Mouse (Mus musculus) midbrain, embryonic 13.5 days (tissue): ENCODE measurements around the gene Fbxo21. TPM values are rescaled to one million over a fixed set of nuclear protein-coding genes. Genes with fewer than 3 reads are reported as not detected.
A peak's percentile ranks its signal among the peaks of the same experiment; 100 is the strongest.

ENCODE experiments used
- ATAC-seq: fragments of 200-750 bp; cut with Nextera tagmentation; 2 replicates; pipeline ENCODE4 v1.8.0; 2017; ENCODE audit warnings: mild to moderate bottlenecking, moderate TSS enrichment, moderate library complexity
- H3K27ac ChIP-seq: fragments of 300-500 bp; sonication (generic); 2 replicates; pipeline ENCODE4 v1.5.1; 2015; ENCODE audit warnings: inconsistent platforms, mild to moderate bottlenecking, moderate library complexity
- H3K27me3 ChIP-seq: fragments of 300-500 bp; sonication (generic); 2 replicates; pipeline ENCODE4 v1.6.1; 2015; ENCODE audit warnings: mild to moderate bottlenecking, inconsistent platforms
- H3K36me3 ChIP-seq: fragments of 300-500 bp; sonication (generic); 2 replicates; pipeline ENCODE4 v1.6.1; 2015; ENCODE audit warnings: mild to moderate bottlenecking, inconsistent platforms
- H3K4me1 ChIP-seq: fragments of 300-500 bp; sonication (generic); replicated peaks from 2 replicates; pipeline ENCODE4 v1.6.1; 2015; ENCODE audit warnings: inconsistent platforms
- H3K4me2 ChIP-seq: fragments of 300-500 bp; sonication (generic); replicated peaks from 2 replicates; pipeline ENCODE4 v1.6.1; 2015; ENCODE audit warnings: moderate library complexity, mild to moderate bottlenecking, inconsistent platforms
- H3K4me3 ChIP-seq: fragments of 300-500 bp; sonication (generic); replicated peaks from 2 replicates; pipeline ENCODE4 v1.5.1; 2015; ENCODE audit warnings: mild to moderate bottlenecking, inconsistent platforms
- H3K9ac ChIP-seq: fragments of 300-500 bp; sonication (generic); replicated peaks from 2 replicates; pipeline ENCODE4 v1.6.1; 2015; ENCODE audit warnings: mild to moderate bottlenecking, inconsistent platforms
- H3K9me3 ChIP-seq: fragments of 300-500 bp; sonication (generic); 2 replicates; pipeline ENCODE4 v1.6.1; 2016; ENCODE audit warnings: mild to moderate bottlenecking, inconsistent platforms
- whole genome bisulfite sequencing: fragments of 180-500 bp; shearing (Covaris S2); methylation state at CpG from one replicate; pipeline ENCODE4 v1.1.7; 2015; 5-methylcytosine and 5-hydroxymethylcytosine counted together
- polyA plus RNA-seq: library from polyadenylated mRNA; unstranded; fragments of >200 nt; fragmentation: Nextera tagmentation; extraction: Ambion mirVana; gene quantifications from 2 replicates; pipeline ENCODE4 v1.2.1, GENCODE M21; 2015

Fbxo21 gene
- polyA plus RNA-seq, 1 experiment from 2014 or later, result 152 TPM

DNA sequence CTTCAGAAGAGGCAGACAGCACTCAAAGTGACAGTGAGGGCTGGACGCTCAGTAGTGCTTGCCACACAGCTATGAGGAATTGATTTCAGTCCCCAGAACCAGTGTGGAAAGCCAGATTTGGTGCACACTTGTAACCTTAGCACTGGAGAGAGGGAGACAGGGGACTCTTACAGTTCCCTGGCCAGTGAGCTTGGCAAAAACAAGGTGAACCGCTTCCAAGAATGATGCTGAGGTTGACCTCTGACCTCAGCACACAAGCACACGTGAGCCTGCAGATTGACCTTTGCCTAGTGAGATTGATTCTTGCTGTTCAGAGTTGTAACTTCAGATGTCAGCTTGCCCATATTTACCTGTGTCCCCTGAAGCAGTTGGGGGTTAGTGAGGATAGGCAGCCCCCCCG, 9.8 kb downstream of the Fbxo21 start:
- no peaks in the 10 kb centered on the region for H3K27me3 ChIP-seq
- peaks cover 100% of the 10 kb centered on the region for H3K36me3 ChIP-seq
- H3K27ac ChIP-seq, result no peak overlapping the region
- no peaks in the 10 kb centered on the region for H3K9me3 ChIP-seq
- WGBS, result 74% methylated on average over 4 of the region's 4 CpGs
- H3K9ac ChIP-seq, result no peak overlapping the region
- no peak overlapping the region for H3K4me2 ChIP-seq
- no peak overlapping the region for H3K4me3 ChIP-seq
- no peak for ATAC-seq
- peaks cover 10% of the 10 kb centered on the region for H3K4me1 ChIP-seq

DNA sequence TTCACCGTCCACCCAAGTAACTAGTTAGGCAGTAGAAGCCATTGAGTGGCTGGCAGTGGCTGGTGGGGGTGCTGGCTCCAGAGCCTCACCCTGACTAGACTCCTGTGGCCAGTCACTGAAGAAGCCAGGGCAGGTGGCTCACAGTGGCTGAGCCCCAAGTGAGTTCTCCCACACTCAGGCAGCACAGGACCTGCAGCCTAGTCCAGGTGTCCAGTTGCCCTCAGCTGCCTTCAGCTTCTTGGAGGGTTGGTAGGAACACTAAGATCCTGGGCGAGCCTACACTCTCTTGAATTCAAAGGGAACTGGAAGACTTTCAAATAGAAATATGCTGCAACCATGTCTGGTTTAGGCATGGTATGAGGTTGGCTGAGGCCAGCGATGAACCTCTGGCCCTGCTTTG, 11.4 kb downstream of the Fbxo21 start:
- H3K27ac ChIP-seq, result no peak overlapping the region
- no peaks in the 10 kb centered on the region for H3K27me3 ChIP-seq
- WGBS, result 96% methylated on average over 3 of the region's 3 CpGs
- peaks cover 10% of the 10 kb centered on the region for H3K4me1 ChIP-seq
- no peak overlapping the region for H3K4me2 ChIP-seq
- no peak for ATAC-seq
- no peak overlapping the region for H3K4me3 ChIP-seq
- H3K36me3 ChIP-seq, result peaks cover 100% of the 10 kb centered on the region
- H3K9me3 ChIP-seq, result no peaks in the 10 kb centered on the region
- H3K9ac ChIP-seq, result no peak overlapping the region

DNA sequence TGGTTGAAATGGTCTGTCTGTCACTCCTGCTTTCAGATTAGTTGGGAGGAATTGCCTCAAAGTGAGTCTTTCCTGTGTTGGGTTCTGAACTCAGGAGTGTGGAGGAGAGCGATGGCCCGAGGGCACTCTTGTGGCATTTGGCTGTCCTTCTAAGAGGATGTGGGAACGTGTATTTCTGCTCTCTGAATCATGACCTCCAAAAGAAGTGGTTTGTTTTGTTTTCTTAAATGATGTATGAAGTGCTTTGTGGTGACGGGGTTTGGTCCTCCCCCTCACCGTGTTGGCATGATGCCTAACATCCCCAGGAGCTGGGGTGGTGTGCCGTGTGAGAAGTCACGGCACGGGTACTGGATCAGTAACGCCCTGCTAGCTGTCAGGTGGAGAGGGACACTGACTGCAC, 11.8 kb downstream of the Fbxo21 start:
- no peak overlapping the region for H3K27ac ChIP-seq
- no peak overlapping the region for H3K4me2 ChIP-seq
- H3K4me3 ChIP-seq, result no peak overlapping the region
- 92% methylated on average over 9 of the region's 9 CpGs for WGBS
- no peaks in the 10 kb centered on the region for H3K27me3 ChIP-seq
- H3K36me3 ChIP-seq, result peaks cover 100% of the 10 kb centered on the region
- ATAC-seq, result no peak
- no peak overlapping the region for H3K9ac ChIP-seq
- H3K4me1 ChIP-seq, result peaks cover 8% of the 10 kb centered on the region
- no peaks in the 10 kb centered on the region for H3K9me3 ChIP-seq

DNA sequence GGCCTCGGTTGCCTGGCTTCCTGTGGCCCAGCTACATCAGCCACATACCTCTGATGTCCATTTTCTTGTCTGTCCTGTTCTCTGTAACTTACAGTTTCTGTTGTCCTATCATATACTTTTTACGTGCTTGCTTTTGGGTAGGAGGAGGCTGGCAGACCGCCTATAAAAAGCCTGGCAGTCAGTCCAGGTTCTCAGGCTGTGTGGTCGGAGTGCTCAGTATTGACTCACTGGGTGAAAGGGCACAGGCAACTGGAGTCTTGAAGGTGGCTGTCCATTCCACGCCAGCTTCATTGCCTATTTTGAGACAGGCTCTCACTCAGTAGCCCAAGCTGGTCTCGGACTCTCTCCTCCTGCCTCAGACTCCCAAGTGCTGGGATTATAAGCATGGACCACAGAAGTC, 13.2 kb downstream of the Fbxo21 start:
- Histone ChIP-seq H3K36me3 (peaks cover 100% of the 10 kb centered on the region), H3K4me3 (no peak overlapping the region), H3K4me1 (no peaks in the 10 kb centered on the region), H3K27me3 (no peaks in the 10 kb centered on the region), H3K9ac (no peak overlapping the region), H3K27ac (no peak overlapping the region), H3K9me3 (no peaks in the 10 kb centered on the region), H3K4me2 (no peak overlapping the region)
- no peak for ATAC-seq
- WGBS, result 91% methylated on average over 6 of the region's 6 CpGs

DNA sequence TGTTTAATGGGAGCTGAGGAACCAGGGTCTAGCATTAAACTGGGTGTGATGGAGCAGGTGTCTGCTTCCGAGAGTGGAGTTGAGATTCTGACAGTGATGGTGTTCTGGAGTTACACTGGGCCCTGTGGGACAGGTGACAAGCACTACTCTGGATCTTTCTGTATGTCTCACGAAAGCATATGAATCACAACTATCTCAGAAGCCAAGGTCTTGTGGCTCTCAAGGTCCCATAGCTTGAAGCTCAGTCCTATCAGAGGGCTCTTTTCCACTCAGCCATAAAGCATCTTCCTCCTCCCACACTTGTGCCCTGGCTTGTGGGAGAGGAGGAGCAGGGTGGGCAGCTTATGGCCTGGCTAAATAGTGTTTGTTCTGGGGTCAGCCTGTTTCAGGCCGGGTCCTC, 14.4 kb downstream of the Fbxo21 start:
- H3K4me3 ChIP-seq, result no peak overlapping the region
- no peak for ATAC-seq
- no peak overlapping the region for H3K27ac ChIP-seq
- no peaks in the 10 kb centered on the region for H3K27me3 ChIP-seq
- no peak overlapping the region for H3K9ac ChIP-seq
- H3K4me1 ChIP-seq, result no peaks in the 10 kb centered on the region
- H3K36me3 ChIP-seq, result peaks cover 100% of the 10 kb centered on the region
- WGBS, result 85% methylated on average over 3 of the region's 3 CpGs
- no peaks in the 10 kb centered on the region for H3K9me3 ChIP-seq
- H3K4me2 ChIP-seq, result no peak overlapping the region

DNA sequence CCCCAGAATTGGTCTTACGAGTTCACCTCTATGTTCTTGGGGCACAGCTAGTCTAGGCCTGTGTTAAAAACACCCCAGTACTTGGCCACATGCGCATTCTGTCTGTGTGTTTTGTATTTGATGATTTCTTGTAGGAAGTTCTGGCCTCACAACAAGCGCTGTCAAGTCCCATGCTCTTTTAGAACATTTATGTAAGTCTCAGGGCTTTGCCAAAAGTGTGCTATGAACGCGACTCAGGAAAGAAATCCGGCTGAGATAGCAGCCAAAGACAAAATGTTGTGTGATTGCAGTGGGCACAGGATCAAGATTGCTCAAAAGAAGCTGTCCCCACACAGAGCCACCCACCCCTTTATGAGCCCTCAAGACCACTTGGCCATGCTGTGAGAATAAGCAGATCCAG, 17.0 kb downstream of the Fbxo21 start:
- ATAC-seq, result no peak
- no peak overlapping the region for H3K27ac ChIP-seq

DNA sequence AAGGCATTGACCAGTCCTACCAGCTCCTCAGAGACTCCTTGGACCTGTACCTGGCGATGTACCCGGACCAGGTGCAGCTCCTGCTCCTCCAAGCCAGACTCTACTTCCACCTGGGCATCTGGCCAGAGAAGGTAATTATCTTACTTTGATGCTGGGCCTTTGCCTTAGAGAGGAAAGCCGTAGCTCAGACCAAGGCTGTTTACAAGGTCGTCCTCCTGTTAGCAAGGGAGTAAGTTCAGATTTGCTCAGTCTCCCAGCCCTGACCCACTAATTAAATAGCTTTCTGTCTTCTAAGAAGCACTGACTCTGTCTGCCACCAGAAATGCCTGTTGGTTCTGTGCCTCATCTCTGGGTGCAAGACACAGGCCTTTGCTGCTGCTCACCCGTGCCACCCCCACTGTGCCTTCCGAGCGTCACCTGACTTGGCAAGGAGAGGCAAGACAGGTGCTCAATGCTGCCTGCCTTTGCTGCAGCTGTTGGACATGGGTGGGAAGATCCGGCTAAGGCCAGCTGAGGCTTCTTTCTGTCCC, 18.9 kb downstream of the Fbxo21 start:
- Histone ChIP-seq H3K27me3 (no peaks in the 10 kb centered on the region), H3K27ac (no peak overlapping the region), H3K9me3 (no peaks in the 10 kb centered on the region), H3K9ac (no peak overlapping the region), H3K4me2 (no peak overlapping the region), H3K4me3 (no peak overlapping the region), H3K4me1 (no peaks in the 10 kb centered on the region), H3K36me3 (peaks cover 99% of the 10 kb centered on the region)
- 95% methylated on average over 8 of the region's 8 CpGs for WGBS
- ATAC-seq, result no peak

More for the DNA sequence above, 17.0 kb downstream of the Fbxo21 start:
- Histone ChIP-seq H3K9me3 (no peaks in the 10 kb centered on the region), H3K27me3 (no peaks in the 10 kb centered on the region), H3K4me3 (no peak overlapping the region), H3K36me3 (peaks cover 99% of the 10 kb centered on the region), H3K4me2 (no peak overlapping the region), H3K4me1 (no peaks in the 10 kb centered on the region), H3K9ac (no peak overlapping the region)
- 96% methylated on average over 6 of the region's 6 CpGs for WGBS

DNA sequence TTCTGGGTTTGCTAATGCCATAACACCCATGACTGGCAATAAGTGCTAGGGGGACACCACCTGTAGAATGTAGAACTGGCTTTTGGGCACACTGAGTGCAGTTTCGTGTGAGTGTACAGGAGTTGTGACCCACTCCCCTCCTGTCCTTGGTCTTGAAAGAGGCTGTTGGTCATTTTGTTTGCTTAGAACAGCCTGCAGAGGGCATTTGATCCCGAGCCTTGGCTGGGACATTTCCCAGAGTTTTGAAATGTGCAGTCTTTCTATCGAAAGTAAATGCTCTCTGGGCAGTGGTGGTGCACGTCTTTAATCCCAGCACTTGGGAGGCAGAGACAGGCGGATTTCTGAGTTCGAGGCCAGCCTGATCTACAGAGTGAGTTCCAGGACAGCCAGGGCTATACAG, 19.4 kb downstream of the Fbxo21 start:
- 90% methylated on average over 6 of the region's 6 CpGs for WGBS
- Histone ChIP-seq H3K36me3 (peaks cover 99% of the 10 kb centered on the region), H3K27ac (no peak overlapping the region), H3K9ac (no peak overlapping the region), H3K9me3 (no peaks in the 10 kb centered on the region), H3K4me2 (no peak overlapping the region), H3K4me3 (no peak overlapping the region), H3K4me1 (no peaks in the 10 kb centered on the region), H3K27me3 (no peaks in the 10 kb centered on the region)
- no peak for ATAC-seq

DNA sequence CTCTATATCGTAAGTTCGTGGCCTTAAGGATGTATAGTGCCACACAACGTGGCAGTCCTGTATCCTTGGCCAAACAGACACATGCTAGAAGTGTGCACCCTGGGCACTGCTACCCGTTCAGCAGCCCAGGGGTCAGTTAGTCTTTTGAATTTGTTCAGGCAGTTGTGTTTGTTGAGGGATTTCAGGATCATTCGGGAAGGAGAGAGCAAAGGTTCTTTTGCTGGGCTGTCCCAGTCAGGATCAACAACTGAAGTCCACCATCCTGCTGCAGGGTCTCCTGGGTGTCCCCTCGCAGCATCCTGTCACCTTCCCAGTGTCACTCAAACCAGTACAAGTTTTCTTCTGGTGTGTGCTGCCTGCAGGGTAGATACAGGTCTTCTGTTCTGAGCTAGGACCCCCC, 20.1 kb downstream of the Fbxo21 start:
- no peak for ATAC-seq
- peaks cover 99% of the 10 kb centered on the region for H3K36me3 ChIP-seq
- H3K27ac ChIP-seq, result no peak overlapping the region
- H3K4me1 ChIP-seq, result no peaks in the 10 kb centered on the region
- no peak overlapping the region for H3K4me3 ChIP-seq
- no peak overlapping the region for H3K4me2 ChIP-seq
- H3K27me3 ChIP-seq, result no peaks in the 10 kb centered on the region
- H3K9ac ChIP-seq, result no peak overlapping the region
- WGBS, result 82% methylated on average over 6 of the region's 6 CpGs
- no peaks in the 10 kb centered on the region for H3K9me3 ChIP-seq

DNA sequence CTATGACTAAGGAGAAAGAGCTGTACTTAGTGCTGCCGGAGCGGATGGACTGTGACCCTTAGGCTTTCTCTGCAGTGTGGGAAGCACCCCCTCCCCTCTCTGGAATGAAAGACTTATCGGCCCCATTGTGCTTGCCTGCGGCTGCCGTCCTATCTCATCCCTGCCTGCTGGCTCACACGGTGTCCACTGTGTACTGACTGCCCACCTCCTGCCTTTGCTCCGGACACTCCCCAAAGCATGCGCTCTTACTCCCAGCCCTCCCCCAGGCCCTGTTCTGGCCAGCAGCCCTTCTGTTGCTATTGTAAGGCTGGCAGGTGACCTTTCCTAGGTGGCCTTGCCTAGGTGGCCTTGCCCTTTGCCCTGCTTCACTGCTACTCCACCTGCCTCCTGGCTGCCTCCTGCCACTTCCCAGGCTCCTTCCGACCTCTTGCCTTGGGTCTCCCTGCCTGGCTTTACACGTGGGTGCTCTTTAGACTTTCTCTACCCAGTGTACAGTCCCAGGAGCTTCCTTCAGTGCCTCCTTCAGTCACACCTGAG, 21.0 kb downstream of the Fbxo21 start:
- H3K27me3 ChIP-seq, result no peaks in the 10 kb centered on the region
- WGBS, result 49% methylated on average over 10 of the region's 10 CpGs
- no peak overlapping the region for H3K27ac ChIP-seq
- no peak for ATAC-seq
- H3K9ac ChIP-seq, result no peak overlapping the region
- no peaks in the 10 kb centered on the region for H3K9me3 ChIP-seq
- H3K4me3 ChIP-seq, result no peak overlapping the region
- peaks cover 99% of the 10 kb centered on the region for H3K36me3 ChIP-seq
- H3K4me2 ChIP-seq, result no peak overlapping the region
- no peaks in the 10 kb centered on the region for H3K4me1 ChIP-seq

DNA sequence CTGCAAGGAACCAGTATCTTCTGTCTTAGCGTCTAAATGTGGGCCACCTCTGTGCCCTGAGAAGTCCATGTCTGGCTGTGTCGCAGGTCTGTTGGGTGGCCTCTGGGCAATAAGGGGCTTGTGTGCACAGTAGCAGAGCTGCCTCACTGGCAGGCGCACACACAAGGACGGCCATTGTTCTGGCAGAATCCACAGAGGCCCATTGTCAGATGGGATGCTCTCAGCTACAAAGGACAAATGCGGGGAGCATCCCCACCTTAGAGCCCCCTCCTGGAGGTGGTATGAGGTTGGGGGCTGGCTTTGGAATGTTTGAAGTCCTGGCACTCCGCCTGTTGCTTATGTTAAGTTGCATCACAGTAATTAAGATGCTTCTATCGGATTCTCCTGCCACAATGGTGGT, 22.5 kb downstream of the Fbxo21 start:
- Histone ChIP-seq H3K4me2 (no peak overlapping the region), H3K27me3 (no peaks in the 10 kb centered on the region), H3K36me3 (peaks cover 99% of the 10 kb centered on the region), H3K4me3 (no peak overlapping the region), H3K27ac (no peak overlapping the region), H3K4me1 (no peaks in the 10 kb centered on the region), H3K9me3 (no peaks in the 10 kb centered on the region), H3K9ac (no peak overlapping the region)
- 74% methylated on average over 7 of the region's 7 CpGs for WGBS
- no peak for ATAC-seq

DNA sequence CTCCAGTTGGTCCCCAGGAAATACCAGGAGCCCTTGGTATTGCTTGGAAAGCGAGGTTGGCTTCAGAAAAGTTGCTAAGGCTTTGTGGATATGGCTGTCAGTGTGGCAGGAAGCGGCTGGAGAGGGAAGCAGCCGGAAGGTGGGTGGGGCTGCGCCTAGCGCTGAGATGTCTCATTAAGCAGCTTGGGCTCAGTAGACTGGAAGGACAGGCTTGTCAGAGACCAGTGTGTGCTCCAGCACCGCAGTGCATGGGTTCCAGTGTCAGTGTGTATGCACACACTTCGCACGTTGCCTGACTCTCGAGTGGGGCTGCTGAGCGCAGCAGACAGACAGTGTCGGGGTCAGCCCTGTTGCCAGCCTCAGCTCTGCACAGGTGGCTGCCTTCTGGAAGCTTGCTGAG, 23.1 kb downstream of the Fbxo21 start:
- H3K36me3 ChIP-seq, result peaks cover 98% of the 10 kb centered on the region
- no peaks in the 10 kb centered on the region for H3K9me3 ChIP-seq
- no peaks in the 10 kb centered on the region for H3K27me3 ChIP-seq
- H3K4me3 ChIP-seq, result no peak overlapping the region
- H3K9ac ChIP-seq, result no peak overlapping the region
- 85% methylated on average over 11 of the region's 11 CpGs for WGBS
- H3K4me2 ChIP-seq, result no peak overlapping the region
- no peak for ATAC-seq
- H3K4me1 ChIP-seq, result no peaks in the 10 kb centered on the region
- H3K27ac ChIP-seq, result no peak overlapping the region

DNA sequence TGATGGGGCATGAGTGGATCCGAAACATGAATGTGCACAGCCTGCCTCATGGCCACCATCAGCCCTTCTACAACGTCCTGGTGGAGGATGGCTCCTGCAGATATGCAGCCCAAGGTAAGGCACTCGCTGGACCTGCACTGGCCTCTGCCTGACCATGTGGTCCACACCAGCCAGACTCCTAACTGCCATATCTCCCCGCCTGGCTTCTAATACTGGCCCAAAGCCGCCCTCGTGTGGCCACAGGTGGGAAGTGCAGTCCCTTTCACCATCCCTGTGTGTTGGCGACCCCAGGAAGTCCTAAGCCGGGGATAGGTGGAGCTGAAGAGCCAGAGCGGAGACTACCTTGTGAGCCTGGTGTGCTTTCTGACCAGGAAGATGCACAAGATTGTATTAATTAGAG, 25.5 kb downstream of the Fbxo21 start:
- 34% methylated on average over 9 of the region's 9 CpGs for WGBS
- H3K4me3 ChIP-seq, result no peak overlapping the region

More for the DNA sequence above, 25.5 kb downstream of the Fbxo21 start:
- Histone ChIP-seq H3K4me1 (no peaks in the 10 kb centered on the region), H3K4me2 (no peak overlapping the region), H3K36me3 (peaks cover 98% of the 10 kb centered on the region), H3K9me3 (no peaks in the 10 kb centered on the region), H3K27me3 (no peaks in the 10 kb centered on the region), H3K27ac (no peak overlapping the region), H3K9ac (no peak overlapping the region)
- ATAC-seq, result peak; percentile 62
